Mouse (Mus musculus): ENCODE data around the gene Phlpp1. TPM values are rescaled to one million over a fixed set of nuclear protein-coding genes. Genes with fewer than 3 reads are reported as not detected.

Gene Phlpp1
- polyA plus RNA-seq, 1 experiment, result 2.6 TPM

DNA sequence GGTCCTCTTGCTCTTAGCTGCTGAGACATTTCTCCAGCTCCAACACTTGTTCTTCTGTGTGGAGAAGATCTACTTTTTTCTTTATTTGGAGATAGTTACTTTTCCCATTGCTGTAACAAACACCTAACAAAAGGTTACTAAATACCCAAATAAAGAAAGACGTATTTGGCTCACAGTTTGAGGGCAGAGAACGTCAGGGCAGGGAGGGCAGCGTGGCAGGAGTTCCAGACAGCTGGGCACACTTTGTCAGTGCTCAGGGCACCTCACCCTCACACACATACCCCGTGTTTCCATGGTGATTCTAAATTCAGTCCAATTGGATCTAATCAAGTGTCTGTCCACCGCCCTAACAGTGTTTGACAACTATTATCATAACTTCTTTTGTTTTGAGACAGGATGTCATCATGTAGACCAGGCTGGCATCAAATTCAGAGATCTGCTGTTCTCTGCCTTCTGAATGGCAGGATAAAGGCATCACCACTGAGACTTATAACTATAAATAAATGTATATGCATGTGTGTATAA is 1.7 kb upstream of the Phlpp1 start:
- Histone ChIP-seq H3K4me1 (ENCODE audit: control insufficient read depth, insufficient read depth, low read length) (peaks cover 1% of the 10 kb centered on the region), H3K27ac (ENCODE audit: control insufficient read depth, insufficient read depth, low read depth, low read length, poor library complexity) (no peak overlapping the region), H3K4me3 (replicated peaks; ENCODE audit: control insufficient read depth, low read depth, low read length) (no peak overlapping the region)
- WGBS, result 86% methylated on average over 5 of the region's 5 CpGs
- TF ChIP-seq CTCF (IDR thresholded peaks at IDR 0.05; ENCODE audit: control insufficient read depth, insufficient read depth, low read length) (no peak), POLR2A (IDR thresholded peaks at IDR 0.05; ENCODE audit: borderline replicate concordance, control insufficient read depth, low read depth, low read length) (no peak)

DNA sequence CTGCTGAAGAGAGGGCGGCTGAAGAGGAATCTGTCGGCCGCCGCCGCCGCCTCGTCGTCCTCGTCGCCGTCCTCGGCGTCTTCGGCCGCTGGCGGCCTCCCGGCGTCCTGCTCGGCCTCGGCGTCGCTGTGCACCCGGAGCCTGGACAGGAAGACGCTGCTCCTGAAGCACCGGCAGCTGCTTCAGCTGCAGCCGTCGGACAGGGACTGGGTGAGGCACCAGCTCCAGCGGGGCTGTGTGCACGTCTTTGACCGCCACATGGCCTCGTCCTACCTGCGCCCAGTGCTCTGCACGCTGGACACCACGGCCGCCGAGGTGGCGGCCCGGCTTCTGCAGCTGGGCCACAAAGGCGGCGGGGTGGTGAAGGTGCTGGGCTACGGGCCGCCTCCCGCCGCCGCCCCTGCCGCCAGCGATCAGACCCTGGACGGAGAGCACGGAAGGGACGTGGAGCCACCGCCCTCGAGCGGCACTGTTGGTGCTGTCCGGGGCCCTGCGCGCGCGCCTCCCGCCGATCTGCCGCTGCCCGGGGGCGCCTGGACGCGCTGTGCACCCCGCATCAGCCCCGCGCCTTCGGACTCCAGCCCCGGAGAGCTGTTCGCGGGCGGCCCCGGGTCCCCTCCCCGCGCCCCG is 864 bp downstream of the Phlpp1 start:
- Histone ChIP-seq H3K27ac (ENCODE audit: control insufficient read depth, insufficient read depth, low read depth, low read length, poor library complexity) (peak overlapping the region; percentile 21; the same call in 1 of the 2 replicates), H3K4me1 (ENCODE audit: control insufficient read depth, insufficient read depth, low read length) (peaks cover 1% of the 10 kb centered on the region), H3K4me3 (replicated peaks; ENCODE audit: control insufficient read depth, low read depth, low read length) (peak overlapping the region; percentile 64)
- under 1% methylated on average over 77 of the region's 77 CpGs for WGBS
- TF ChIP-seq POLR2A (IDR thresholded peaks at IDR 0.05; ENCODE audit: borderline replicate concordance, control insufficient read depth, low read depth, low read length), result no peak
- no peak for TF ChIP-seq CTCF (IDR thresholded peaks at IDR 0.05; ENCODE audit: control insufficient read depth, insufficient read depth, low read length)

DNA sequence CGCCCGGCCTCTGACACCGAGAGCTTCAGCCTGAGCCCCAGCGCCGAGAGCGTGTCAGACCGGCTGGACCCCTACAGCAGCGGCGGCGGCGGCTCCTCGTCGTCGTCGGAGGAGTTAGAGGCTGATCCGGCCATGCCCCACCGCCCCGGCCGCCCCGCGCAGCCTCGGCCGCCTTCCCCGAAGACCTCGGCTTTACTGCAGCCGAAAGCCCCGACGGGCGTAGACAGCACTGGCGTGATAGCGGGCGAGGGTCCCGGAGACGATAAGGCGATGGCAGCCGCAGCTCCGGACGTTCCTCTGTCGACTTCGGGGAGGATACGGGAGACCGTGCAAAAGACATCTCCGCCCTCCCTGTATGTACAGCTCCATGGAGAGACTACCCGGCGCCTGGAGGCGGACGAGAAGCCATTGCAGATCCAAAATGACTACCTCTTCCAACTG is 1.4 kb downstream of the Phlpp1 start:
- peaks cover 1% of the 10 kb centered on the region for H3K4me1 ChIP-seq (ENCODE audit: control insufficient read depth, insufficient read depth, low read length)
- TF ChIP-seq CTCF (IDR thresholded peaks at IDR 0.05; ENCODE audit: control insufficient read depth, insufficient read depth, low read length) (no peak), POLR2A (IDR thresholded peaks at IDR 0.05; ENCODE audit: borderline replicate concordance, control insufficient read depth, low read depth, low read length) (no peak)
- H3K4me3 ChIP-seq (replicated peaks; ENCODE audit: control insufficient read depth, low read depth, low read length), result peak overlapping the region; percentile 45
- 11% methylated on average over 47 of the region's 47 CpGs for WGBS
- H3K27ac ChIP-seq (ENCODE audit: control insufficient read depth, insufficient read depth, low read depth, low read length, poor library complexity), result no peak overlapping the region

DNA sequence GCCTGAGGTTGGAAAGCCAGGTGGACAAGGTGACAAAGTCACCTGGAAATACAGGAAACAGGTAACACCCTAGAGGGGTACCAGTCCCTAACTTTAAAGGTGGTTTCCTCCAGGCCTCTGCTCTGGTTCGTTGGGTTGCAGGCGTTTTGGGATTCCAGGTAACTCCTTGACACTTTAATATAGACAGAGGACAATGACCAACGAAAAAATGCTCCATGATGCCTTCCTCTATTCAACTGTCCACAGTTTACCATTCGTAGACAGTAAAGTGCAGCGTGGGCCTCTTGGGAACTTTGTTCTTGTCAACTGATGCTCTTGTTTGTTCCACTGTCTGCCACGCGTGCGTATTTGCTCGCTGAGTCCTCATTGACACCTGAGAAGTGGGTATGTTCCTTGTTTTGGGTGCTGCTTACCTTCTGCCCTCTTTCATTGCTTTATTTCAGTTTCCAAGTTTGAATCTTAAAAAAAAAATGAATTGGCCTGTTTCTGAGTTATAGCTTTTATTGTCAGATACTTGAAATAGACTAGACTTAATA is 2.1 kb downstream of the Phlpp1 start:
- WGBS, result 82% methylated on average over 9 of the region's 9 CpGs
- Histone ChIP-seq H3K4me3 (replicated peaks; ENCODE audit: control insufficient read depth, low read depth, low read length) (no peak overlapping the region), H3K27ac (ENCODE audit: control insufficient read depth, insufficient read depth, low read depth, low read length, poor library complexity) (no peak overlapping the region), H3K4me1 (ENCODE audit: control insufficient read depth, insufficient read depth, low read length) (peaks cover 1% of the 10 kb centered on the region)
- TF ChIP-seq CTCF (IDR thresholded peaks at IDR 0.05; ENCODE audit: control insufficient read depth, insufficient read depth, low read length) (no peak), POLR2A (IDR thresholded peaks at IDR 0.05; ENCODE audit: borderline replicate concordance, control insufficient read depth, low read depth, low read length) (no peak)

DNA sequence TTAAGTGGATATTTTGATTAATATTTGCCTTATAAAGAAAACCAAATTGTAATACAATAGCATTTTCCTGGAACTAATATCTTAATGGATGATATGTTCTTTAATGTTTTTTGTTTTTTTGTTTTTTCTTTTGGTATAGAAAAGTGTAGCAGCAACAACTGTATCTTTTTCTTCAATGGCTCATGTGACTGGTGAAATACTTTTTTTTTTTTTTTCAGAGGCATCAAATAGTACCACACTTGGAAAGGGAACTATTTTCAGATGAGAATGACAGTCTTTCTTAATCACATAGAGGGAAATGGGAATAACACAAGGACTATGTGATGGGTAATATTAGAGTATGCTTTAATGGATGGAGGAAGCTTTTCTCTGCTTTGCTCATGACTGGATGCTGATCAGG is 3.0 kb downstream of the Phlpp1 start:
- no peak overlapping the region for H3K4me3 ChIP-seq (replicated peaks; ENCODE audit: control insufficient read depth, low read depth, low read length)
- H3K4me1 ChIP-seq (ENCODE audit: control insufficient read depth, insufficient read depth, low read length), result peaks cover 1% of the 10 kb centered on the region
- TF ChIP-seq CTCF (IDR thresholded peaks at IDR 0.05; ENCODE audit: control insufficient read depth, insufficient read depth, low read length) (no peak), POLR2A (IDR thresholded peaks at IDR 0.05; ENCODE audit: borderline replicate concordance, control insufficient read depth, low read depth, low read length) (no peak)
- no peak overlapping the region for H3K27ac ChIP-seq (ENCODE audit: control insufficient read depth, insufficient read depth, low read depth, low read length, poor library complexity)

DNA sequence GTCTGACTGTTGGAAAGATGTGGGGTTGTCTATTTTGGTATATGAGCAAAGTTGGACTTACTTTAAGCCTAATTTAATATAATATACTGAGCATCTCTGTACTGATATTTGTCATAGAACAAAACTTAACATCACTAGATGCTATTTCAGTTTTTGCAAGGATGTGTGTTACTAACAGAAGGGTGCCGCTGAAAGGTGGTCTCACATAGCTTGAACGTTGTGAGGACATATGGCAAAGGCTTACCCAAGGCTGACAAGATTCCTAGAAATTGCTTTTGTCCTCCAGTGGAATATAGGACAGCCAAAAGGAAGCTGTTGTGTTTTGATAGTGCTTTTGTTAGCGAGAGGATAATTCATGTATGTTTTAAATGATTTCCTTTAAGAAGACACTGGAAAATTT is 3.8 kb downstream of the Phlpp1 start:
- Histone ChIP-seq H3K4me1 (ENCODE audit: control insufficient read depth, insufficient read depth, low read length) (peaks cover 1% of the 10 kb centered on the region), H3K27ac (ENCODE audit: control insufficient read depth, insufficient read depth, low read depth, low read length, poor library complexity) (no peak overlapping the region), H3K4me3 (replicated peaks; ENCODE audit: control insufficient read depth, low read depth, low read length) (no peak overlapping the region)
- WGBS, result 81% methylated on average over 3 of the region's 3 CpGs
- TF ChIP-seq POLR2A (IDR thresholded peaks at IDR 0.05; ENCODE audit: borderline replicate concordance, control insufficient read depth, low read depth, low read length) (no peak), CTCF (IDR thresholded peaks at IDR 0.05; ENCODE audit: control insufficient read depth, insufficient read depth, low read length) (no peak)

DNA sequence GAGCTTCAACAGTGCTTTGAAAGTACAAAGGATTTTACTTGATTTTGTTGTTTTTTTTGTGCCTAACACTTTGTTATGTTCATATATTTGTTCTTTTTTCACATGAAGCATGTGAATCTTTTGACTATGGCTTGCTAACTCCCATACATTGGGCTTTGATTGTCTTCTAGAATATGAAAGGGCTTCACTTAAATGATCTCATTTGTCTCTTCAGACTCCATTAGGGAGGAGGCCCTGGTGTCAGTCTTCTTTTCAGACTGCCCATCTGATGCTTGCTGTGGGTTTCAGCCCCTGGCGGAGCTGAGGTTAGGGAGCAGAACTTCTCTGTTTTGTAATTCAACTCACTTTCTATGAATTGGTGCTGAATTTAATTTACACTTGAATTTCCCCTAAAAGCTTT is 5.2 kb downstream of the Phlpp1 start:
- WGBS, result 52% methylated on average over 1 of the region's 1 CpGs
- TF ChIP-seq POLR2A (IDR thresholded peaks at IDR 0.05; ENCODE audit: borderline replicate concordance, control insufficient read depth, low read depth, low read length) (no peak), CTCF (IDR thresholded peaks at IDR 0.05; ENCODE audit: control insufficient read depth, insufficient read depth, low read length) (no peak)
- Histone ChIP-seq H3K27ac (ENCODE audit: control insufficient read depth, insufficient read depth, low read depth, low read length, poor library complexity) (no peak overlapping the region), H3K4me1 (ENCODE audit: control insufficient read depth, insufficient read depth, low read length) (peaks cover 1% of the 10 kb centered on the region), H3K4me3 (replicated peaks; ENCODE audit: control insufficient read depth, low read depth, low read length) (no peak overlapping the region)

DNA sequence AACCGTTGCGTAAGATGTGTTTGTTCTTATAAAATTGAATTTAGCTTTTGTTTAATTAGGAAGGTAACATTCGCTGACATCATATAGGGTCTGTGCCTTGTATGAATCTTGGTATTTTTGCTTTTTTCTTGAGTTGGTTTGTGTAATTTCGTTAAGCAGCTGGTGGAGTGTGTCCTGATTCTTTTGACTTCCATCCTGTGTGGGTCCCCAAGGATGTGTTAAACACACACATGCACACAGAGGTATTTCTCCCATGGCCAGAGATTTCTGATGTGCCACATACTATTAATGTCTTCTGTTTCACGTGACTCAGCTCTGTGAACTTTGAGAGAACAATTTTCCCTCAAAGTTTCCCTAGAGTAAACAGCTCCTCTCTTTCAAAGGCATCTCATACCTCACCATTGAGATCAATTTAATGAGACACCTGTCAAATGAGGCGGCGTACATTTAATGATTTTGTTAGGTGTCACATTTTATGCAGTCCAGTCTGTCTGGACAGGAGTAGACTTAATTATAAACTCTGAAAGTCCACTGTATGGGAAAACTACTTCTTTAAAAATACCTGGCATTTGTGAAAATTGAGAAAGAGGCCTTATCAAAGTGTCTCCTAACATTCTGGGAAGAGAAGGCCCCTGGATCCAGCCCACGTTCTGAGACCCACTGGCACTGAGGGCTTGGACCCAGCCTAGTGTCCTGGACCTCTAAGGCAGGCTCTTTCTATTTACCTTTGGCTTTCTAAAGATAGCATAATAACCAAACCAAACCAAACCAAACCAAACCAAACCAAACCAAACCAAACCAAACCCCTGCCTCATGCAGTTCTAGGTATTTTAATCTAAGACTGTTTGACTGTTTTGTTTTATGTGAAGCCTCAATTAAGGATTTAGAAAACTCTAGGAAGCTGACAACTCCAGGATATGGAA is 6.6 kb downstream of the Phlpp1 start:
- no peak overlapping the region for H3K4me3 ChIP-seq (replicated peaks; ENCODE audit: control insufficient read depth, low read depth, low read length)
- 83% methylated on average over 8 of the region's 8 CpGs for WGBS
- H3K27ac ChIP-seq (ENCODE audit: control insufficient read depth, insufficient read depth, low read depth, low read length, poor library complexity), result no peak overlapping the region
- TF ChIP-seq POLR2A (IDR thresholded peaks at IDR 0.05; ENCODE audit: borderline replicate concordance, control insufficient read depth, low read depth, low read length) (no peak), CTCF (IDR thresholded peaks at IDR 0.05; ENCODE audit: control insufficient read depth, insufficient read depth, low read length) (no peak)
- H3K4me1 ChIP-seq (ENCODE audit: control insufficient read depth, insufficient read depth, low read length), result peaks cover 1% of the 10 kb centered on the region
